Mouse (Mus musculus) forebrain, embryonic 14.5 days (tissue): ENCODE data around the gene Prom1. TPM values are rescaled to one million over a fixed set of nuclear protein-coding genes. Genes with fewer than 3 reads are reported as not detected.
"Not testable (repeated sequence)": the region's sequence is repeated elsewhere in the genome, so short reads cannot be mapped to it uniquely, and the experiment has no call there.

Source experiments
- ATAC-seq: fragments of 200-750 bp; cut with Nextera tagmentation; 2 replicates; pipeline ENCODE4 v1.8.0; 2017; ENCODE audit warnings: mild to moderate bottlenecking, moderate library complexity
- DNase-seq: peaks from one replicate; pipeline ENCODE4 v3.0.0-alpha.2; 2015; ENCODE audit warnings: low spot score
- H3K27ac ChIP-seq: fragments of 300-500 bp; sonication (generic); 2 replicates; pipeline ENCODE4 v1.5.1; 2014; ENCODE audit warnings: low read depth, mild to moderate bottlenecking, control low read depth, low read length, moderate library complexity
- H3K27me3 ChIP-seq: fragments of 300-500 bp; sonication (generic); replicated peaks from 2 replicates; pipeline ENCODE4 v1.6.1; 2014; ENCODE audit warnings: low read length, control low read depth, mixed read lengths; ENCODE audit not compliant: control insufficient read depth, insufficient read depth
- H3K36me3 ChIP-seq: fragments of 300-500 bp; sonication (generic); 2 replicates; pipeline ENCODE4 v1.6.1; 2014; ENCODE audit warnings: low read length, control low read depth; ENCODE audit not compliant: control insufficient read depth, insufficient read depth
- H3K4me1 ChIP-seq: fragments of 300-500 bp; sonication (generic); 2 replicates; pipeline ENCODE4 v1.6.1; 2014; ENCODE audit warnings: antibody characterized with exemption, low read length, control low read depth; ENCODE audit not compliant: control insufficient read depth, insufficient read depth
- H3K4me2 ChIP-seq: fragments of 300-500 bp; sonication (generic); 2 replicates; pipeline ENCODE4 v1.6.1; 2014; ENCODE audit warnings: mild to moderate bottlenecking, control low read depth, low read length
- H3K4me3 ChIP-seq: fragments of 300-500 bp; sonication (generic); 2 replicates; pipeline ENCODE4 v1.5.1; 2014; ENCODE audit warnings: low read depth, low read length, control low read depth
- H3K9ac ChIP-seq: fragments of 300-500 bp; sonication (generic); 2 replicates; pipeline ENCODE4 v1.6.1; 2014; ENCODE audit warnings: mild to moderate bottlenecking, low read length, control low read depth, moderate library complexity
- H3K9me3 ChIP-seq: fragments of 300-500 bp; sonication (generic); replicated peaks from 2 replicates; pipeline ENCODE4 v1.6.1; 2016; ENCODE audit warnings: low read length, control low read depth, mixed read lengths; ENCODE audit not compliant: control insufficient read depth
- WGBS: fragments of 180-500 bp; shearing (Covaris S2); extraction: QIAGEN DNeasy Blood & Tissue Kit; methylation state at CpG from one replicate; pipeline ENCODE4 v1.1.7; 2014; 5-methylcytosine and 5-hydroxymethylcytosine counted together
- polyA plus RNA-seq: library from polyadenylated mRNA; unstranded; fragments of >200 nt; fragmentation: Nextera tagmentation; extraction: Ambion mirVana; gene quantifications from 2 replicates; pipeline ENCODE4 v1.2.1, GENCODE M21; 2014

Gene Prom1
- polyA plus RNA-seq: 47.3 and 52.4 TPM in 2 replicates

GRCm38 (mm10) chr5:44101231-44102110 is at the start of gene Prom1:
Gene Prom1 (minus strand): TSS chr5:44102032.
- Histone ChIP-seq H3K9me3 (no peaks in the 10 kb centered on the region), H3K27me3 (no peaks in the 10 kb centered on the region), H3K9ac (peak within 1 kb of the TSS; percentile 93), H3K36me3 (no peaks in the 10 kb centered on the region), H3K4me1 (peaks cover 13% of the 10 kb centered on the region), H3K27ac (peak within 1 kb of the TSS; percentile 80), H3K4me2 (peak within 1 kb of the TSS; percentile 88), H3K4me3 (peak within 1 kb of the TSS; percentile 78)
- peak; percentile 79 for ATAC-seq
- WGBS: 1% methylated on average over 44 of the region's 44 CpGs
- DNase-seq: peak; percentile 75

DNA sequence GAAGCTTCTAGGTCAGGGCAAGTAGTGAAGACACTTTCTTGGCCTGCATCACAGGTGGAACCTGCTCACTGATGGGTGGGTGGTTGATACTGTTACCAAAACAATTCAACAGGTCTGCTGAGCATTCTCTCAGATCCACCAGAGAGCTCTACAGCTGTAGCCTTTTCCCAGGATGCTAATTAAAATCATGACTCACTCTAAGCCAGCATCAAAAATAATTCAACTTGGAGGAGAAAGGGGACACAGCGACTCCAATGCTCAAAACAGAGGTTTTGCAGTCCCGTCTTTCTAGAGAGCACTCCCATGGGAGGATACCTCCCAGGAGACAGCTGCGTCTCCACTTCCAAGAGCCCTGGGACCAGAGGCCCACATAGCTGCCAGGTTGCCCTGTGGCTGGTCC is 45.9 kb upstream of the Prom1 start:
- Histone ChIP-seq H3K36me3 (no peaks in the 10 kb centered on the region), H3K4me1 (no peaks in the 10 kb centered on the region), H3K9ac (no peak overlapping the region), H3K9me3 (no peaks in the 10 kb centered on the region), H3K4me3 (no peak overlapping the region), H3K27me3 (no peaks in the 10 kb centered on the region), H3K4me2 (no peak overlapping the region), H3K27ac (no peak overlapping the region)
- no peak for ATAC-seq
- no peak for DNase-seq
- WGBS: 94% methylated on average over 3 of the region's 3 CpGs

GRCm38 (mm10) chr5:44146437-44147332 is 44.9 kb upstream of the Prom1 start:
- ATAC-seq: no peak
- Histone ChIP-seq H3K36me3 (no peaks in the 10 kb centered on the region), H3K9me3 (no peaks in the 10 kb centered on the region), H3K4me2 (no peak overlapping the region), H3K27me3 (no peaks in the 10 kb centered on the region), H3K27ac (no peak overlapping the region), H3K4me3 (no peak overlapping the region), H3K4me1 (no peaks in the 10 kb centered on the region), H3K9ac (no peak overlapping the region)
- WGBS: 87% methylated on average over 6 of the region's 6 CpGs
- DNase-seq: no peak

DNA sequence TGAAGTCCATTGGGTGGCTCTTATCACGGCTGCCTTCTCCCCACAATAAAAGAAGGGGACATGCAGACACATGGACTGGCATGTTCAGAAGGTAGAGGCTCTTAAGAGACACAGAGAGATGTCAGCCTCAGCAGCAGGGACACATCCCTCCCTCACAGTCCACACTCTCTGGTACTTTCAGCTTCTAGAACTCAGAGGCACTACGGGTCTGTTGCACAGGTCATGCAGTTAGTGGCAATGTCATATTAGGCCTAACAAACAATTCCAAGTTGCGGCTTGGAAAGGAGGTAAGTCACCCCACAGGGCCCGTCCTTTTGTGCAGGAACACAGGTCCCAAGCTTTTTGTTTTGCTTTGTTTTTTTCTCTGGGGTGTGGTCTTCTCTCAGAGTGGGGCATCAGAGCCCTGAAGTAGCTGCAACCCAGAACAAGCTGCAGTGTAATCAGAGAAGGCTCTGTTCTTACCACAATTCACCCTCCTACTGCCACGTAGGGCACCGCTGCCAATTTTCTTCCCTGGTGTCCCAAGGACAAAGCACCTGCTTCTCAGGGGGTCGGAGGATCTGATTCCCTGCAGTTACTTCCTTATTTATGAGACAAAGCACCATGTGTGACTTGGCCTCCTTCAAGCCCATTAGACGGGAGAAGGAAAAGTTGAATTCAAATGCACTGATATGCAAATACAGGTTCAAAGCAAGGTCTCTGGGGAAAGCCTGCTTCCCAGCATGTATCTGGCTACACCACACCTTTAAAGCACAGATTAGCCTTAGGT is 41.8 kb upstream of the Prom1 start:
- Histone ChIP-seq H3K36me3 (no peaks in the 10 kb centered on the region), H3K4me2 (no peak overlapping the region), H3K9ac (no peak overlapping the region), H3K9me3 (no peaks in the 10 kb centered on the region), H3K27me3 (no peaks in the 10 kb centered on the region), H3K27ac (no peak overlapping the region), H3K4me1 (no peaks in the 10 kb centered on the region), H3K4me3 (no peak overlapping the region)
- 18% methylated on average over 8 of the region's 8 CpGs for WGBS
- DNase-seq (peak; percentile 6), ATAC-seq (no peak)

DNA sequence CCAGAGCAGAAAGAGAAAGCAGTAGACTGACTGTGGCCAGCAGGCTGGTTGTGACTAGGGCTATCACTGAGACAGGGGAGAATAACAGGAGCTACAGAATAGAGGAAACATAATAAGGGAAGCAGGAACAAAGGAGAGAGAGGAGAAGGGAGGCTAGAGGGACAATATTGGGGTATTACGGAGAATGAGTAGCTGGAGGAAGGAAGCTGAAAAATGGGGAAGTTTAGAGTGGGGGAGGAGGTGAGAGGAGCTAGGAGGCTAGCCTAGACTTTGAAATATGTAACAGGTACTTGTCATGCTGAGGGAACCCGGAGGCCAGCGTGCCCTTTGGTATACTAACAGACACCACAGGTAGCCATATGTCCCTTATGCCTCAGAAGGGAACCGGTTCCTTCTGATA is 25.7 kb upstream of the Prom1 start:
- DNase-seq: no peak
- no peak overlapping the region for H3K4me2 ChIP-seq
- no peak overlapping the region for H3K9ac ChIP-seq
- H3K27ac ChIP-seq: no peak overlapping the region
- no peaks in the 10 kb centered on the region for H3K4me1 ChIP-seq
- no peaks in the 10 kb centered on the region for H3K27me3 ChIP-seq
- no peak overlapping the region for H3K4me3 ChIP-seq
- WGBS: 84% methylated on average over 4 of the region's 4 CpGs
- H3K9me3 ChIP-seq: no peaks in the 10 kb centered on the region
- no peaks in the 10 kb centered on the region for H3K36me3 ChIP-seq
- no peak for ATAC-seq

- DNase-seq, H3K27ac ChIP-seq, H3K4me3 ChIP-seq, H3K4me2 ChIP-seq, H3K9me3 ChIP-seq, H3K27me3 ChIP-seq, H3K36me3 ChIP-seq, H3K4me1 ChIP-seq, ATAC-seq, H3K9ac ChIP-seq: not testable (repeated sequence)
- 88% methylated on average over 8 of the region's 8 CpGs for WGBS
These were observed 24.7 kb upstream of the Prom1 start for GRCm38 (mm10) chr5:44126574-44126973.

- Histone ChIP-seq H3K4me3 (no peak overlapping the region), H3K9me3 (no peaks in the 10 kb centered on the region), H3K4me1 (no peaks in the 10 kb centered on the region), H3K9ac (no peak overlapping the region), H3K27me3 (no peaks in the 10 kb centered on the region), H3K4me2 (no peak overlapping the region), H3K36me3 (no peaks in the 10 kb centered on the region), H3K27ac (no peak overlapping the region)
- WGBS: 91% methylated on average over 2 of the region's 2 CpGs
- no peak for DNase-seq
- no peak for ATAC-seq
These were observed 19.6 kb upstream of the Prom1 start for GRCm38 (mm10) chr5:44121390-44121789.

DNA sequence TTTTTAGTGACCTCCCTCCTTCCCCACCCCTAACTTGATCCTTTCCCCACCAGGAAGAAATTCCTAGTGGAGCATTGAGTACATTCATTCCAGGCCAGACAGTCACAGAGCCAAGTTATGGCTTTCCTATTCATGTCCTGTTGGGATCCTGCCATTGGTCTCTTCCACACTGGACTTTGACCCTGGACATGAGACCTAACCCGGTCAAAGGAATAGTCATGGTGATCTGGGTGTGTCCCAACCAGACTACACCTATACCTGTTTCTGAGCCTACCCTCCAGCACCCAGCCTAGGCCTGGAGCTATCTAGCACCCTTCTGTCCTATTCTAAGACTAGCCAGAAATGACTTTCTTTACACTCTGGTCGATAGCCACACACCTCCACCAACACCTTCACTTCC is 11.3 kb upstream of the Prom1 start:
- ATAC-seq: no peak
- Histone ChIP-seq H3K36me3 (no peaks in the 10 kb centered on the region), H3K4me1 (no peaks in the 10 kb centered on the region), H3K9ac (no peak overlapping the region), H3K9me3 (no peaks in the 10 kb centered on the region), H3K27me3 (no peaks in the 10 kb centered on the region), H3K4me2 (no peak overlapping the region), H3K4me3 (no peak overlapping the region), H3K27ac (no peak overlapping the region)
- WGBS: 91% methylated on average over 2 of the region's 2 CpGs
- DNase-seq: no peak
